Mouse (Mus musculus) kidney, postnatal 25 days (tissue): ENCODE measurements around the gene Ighmbp2.

Experiments used
- DNase-seq, 2 experiments: peaks; one replicate each; pipeline ENCODE4 v3.0.0; 2021; ENCODE audit warnings: mixed read lengths in 2 of 2

Gene Ighmbp2

DNA sequence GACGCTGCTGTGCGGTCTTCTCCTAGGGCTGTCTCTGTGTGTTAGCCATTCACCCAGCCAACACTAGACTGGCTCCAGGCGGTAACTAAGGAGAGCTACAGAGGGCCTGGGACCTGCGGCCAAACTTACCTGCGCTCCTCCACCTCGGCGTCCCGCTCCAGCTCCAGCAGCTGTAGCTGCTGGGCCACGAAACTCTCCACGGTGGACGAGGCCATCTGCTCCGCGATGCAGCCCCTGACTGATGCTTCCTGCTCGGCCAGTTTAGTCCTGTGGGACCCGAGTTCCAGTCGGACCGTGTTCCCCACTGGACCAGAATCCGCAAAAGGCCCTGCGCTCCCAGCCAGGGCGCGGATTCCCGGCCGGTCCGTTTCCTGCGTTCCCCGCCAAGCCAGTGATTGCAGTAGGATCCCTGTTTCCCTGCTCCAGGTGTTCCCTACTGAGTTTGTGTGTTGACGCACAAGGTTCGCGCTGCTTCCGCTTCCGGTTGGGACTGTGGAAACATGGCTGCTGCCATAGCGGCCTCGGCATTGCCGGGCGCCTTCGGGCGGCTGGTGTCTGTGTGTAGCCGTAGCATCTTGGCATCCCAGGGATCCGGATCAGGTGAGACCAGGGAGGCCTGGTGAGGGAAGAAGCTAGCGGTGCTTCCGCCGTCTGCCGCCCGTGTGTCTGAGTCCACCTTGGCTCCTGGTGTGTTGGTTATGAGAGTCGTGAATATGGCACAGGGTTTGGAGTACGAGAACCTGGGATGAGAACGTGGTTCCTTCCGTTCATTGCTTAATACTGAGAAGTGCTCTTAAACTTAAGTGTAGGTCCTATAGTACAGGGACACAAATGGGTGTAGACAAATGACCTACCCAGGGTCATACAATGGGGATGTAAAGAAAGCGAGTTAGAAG lies at the start of gene Ighmbp2, which contains the start of gene Mrpl21:
Ighmbp2 (minus strand) TSS at position 446 of the 896 bp plus-strand sequence.
Mrpl21 (plus strand) TSS at position 330 of the 896 bp plus-strand sequence.
- DNase-seq = peak; percentile 91 to 94

DNA sequence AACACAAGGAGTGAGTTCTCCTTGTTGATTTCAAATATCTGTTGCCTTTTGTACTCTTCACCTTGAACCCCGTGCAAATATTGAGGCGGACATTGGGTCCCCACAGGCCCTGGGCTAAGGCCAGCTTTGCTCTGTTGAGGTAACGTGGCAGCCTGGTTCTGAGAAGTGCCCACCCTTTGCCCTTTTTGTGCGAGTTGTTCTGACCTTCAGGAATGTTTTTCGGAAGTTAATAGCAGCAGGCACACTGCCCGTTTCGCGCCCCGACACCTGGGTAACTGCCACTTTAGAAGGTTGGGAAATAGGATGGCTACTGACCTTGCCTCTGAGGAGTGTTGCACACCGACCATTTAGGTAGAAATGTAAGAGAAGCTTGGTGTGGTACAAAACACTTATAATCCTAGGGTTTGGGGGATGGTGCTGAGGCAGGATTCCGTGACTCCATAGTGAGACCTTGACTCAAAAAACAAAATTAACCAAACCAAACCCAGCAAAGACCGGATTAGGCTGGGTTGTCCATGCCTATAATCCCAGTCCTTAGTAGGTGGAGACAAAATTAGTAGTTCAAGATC lies 43.7 kb upstream of the Ighmbp2 start:
- peak; percentile 77 to 89 for DNase-seq

DNA sequence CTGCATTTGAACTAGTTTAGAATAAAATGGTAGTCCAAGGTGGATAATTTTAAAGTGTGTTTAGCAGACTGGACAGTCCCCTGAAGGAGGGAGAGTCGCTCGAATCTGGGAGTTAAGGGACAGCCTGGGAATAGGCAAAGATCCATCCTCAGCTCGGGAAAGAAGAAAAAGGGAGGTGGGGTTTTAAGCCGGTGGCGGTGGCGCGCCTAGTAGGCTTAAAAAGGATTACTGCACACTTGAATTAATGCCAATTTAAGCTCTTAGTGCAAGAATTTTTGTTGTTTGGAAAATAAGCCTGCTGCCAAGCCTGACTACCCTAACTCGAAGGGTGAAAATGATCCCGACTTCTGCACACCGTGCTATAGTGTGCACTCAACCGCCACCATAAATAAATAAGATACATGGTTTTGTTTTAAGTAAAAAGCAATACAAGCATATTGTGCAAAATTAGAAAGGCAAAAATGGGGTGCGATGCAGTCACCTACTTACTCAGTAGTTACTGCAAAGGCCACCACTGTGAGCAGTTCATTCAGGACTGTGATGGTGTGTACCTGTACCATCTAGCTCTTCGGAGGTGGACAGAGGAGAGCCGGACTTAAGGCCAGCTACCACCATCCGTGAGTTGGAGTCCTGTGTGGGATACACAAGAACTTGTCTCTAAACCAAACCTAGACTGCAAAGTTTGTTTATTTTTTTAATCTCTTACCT lies 43.1 kb upstream of the Ighmbp2 start:
- DNase-seq = peak; percentile 34 to 48

DNA sequence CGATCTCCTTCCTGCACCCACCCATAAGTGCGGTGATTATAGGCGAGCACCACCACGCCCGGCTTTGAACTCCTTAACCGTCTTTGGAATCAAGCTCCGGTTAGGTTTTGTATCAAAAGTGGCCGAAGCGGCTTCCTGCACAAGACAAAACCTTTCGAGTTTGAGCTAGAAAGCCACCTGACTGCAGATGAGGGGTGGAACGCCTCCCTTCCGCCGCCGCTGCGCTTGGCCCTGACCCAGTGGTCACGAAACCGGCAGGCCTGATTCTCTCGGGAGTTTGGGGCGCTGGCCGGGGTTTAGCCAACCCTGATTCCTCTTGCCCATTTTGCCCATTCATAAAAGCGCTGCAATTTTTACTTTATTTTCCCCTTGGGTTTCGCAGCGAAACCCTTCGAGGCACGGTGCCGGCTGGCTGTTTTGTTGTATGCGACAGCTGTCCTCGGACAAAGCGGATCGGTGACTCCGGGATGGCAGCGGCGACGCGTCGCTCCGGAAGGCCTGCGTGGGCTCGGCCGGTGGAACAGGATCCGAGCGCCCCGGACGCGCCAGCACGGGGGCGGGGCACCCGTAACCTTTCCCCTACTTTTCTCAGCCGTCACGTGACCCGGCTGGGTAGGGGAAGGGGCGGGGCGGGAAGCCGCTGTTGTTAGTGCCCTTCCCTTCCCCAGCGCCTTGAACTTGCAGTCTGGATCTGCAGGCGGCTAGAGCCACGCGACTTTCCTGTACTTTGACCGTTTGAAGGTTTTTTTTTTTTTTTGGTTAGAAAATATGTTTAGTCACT lies 42.3 kb upstream of the Ighmbp2 start:
- DNase-seq = peak; percentile 97

DNA sequence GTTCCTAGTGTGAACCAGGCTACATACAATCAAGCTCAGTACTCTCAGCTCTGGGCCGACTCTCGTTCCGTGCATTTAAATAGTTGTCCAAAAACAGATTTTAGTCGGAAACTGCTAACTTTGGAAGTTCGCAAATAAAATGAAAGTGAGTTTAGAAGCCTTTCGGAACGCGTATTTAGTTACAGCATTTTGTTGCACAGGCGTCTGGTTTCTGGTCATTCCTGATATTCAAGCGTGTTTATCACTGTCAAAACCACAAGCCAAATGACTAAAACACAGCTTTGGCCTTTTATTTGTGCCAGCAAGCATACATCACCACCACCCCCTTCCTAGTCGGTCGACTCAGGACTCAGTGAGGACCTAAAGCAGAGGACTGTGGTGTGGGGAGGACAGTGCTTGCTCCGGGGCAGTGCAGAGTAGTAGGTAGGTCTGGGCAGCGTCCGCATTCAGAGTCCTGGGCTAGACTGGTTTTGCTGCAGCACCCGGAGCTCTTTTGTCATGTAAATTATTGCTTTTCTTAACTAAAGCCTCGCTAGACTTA lies 41.5 kb upstream of the Ighmbp2 start:
- peak in 1 of 2 experiments; percentile 48 for DNase-seq

DNA sequence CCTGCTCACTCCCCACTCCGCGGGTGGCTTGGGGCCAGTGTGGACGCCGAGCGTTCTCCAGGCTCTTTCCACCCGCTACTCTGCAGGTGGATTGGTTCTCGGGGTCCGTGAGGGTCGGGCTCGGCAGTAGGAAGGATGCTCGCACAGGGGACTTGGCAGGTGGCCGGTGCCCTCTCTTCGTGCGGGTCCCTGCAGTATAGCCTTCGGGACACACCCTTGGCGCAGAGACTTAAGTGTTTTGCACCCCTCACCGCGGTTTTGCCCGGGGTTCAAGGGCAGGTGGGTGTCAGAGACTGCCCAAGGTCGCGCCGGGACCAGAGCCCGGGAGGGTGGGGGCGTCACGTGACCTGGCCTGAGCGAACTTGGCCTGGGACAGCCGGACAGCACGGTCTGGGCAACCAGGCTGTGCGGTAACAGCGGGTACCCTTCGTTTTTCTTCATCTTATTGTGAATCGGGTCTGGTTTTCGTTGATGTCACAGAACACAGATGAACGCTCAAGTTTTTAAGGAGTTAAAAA lies 41.0 kb upstream of the Ighmbp2 start:
- DNase-seq = peak; percentile 93 to 96

DNA sequence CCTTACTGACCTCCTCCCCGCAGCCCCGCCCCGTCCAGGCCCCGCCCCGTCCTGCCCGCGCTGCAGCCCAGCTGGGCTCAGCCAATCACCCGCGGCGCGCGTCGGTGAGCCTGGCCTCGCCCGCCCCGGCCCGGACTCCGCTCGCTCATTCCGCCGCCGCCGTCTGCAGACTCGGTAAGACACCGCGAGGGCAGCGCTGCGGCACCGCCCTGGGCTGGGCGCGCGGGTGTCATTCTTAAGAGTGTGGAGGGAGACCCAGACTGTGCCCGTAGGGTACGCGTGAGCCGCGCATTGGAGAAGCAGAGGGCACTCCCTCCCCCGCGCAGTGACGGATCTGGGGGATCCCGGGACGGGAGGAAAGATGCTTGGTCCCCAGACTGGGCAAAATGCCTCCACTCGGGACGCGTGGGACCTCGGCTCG lies 40.4 kb upstream of the Ighmbp2 start:
- peak; percentile 92 to 97 for DNase-seq

DNA sequence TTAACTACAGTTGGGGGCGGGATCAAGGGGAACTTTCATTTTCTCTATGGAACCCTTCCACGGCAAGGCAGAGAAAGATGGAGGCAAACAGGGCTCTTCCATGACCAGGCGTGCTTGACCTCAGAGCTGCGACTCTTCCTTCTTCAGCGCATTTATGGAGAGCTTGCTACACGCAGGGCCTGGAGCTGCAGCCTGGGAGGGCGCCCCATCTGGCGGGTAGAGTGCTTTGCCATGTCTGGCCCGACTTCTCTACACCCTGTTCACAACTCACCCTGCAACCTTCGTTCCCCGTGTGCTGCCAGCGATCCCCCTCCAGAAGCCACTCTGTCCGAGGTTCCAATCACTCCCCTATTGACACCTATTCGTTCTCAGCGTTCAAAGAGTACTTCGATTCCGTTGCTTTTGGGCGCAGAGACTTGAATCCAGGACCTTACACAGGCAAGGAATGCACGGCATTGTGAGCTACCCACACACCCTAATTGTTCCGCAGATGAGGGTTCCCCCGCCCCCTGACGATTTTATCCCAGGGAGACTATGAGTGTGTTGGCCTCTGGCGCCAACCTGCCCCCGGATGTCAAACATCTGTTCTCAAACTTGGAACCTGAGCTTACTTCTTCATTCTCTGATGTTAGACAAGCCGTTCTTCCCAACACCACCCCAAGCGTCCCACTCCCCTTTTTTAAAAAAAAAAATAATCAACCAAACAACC lies 39.6 kb upstream of the Ighmbp2 start, which contains the start of gene Cpt1a:
Cpt1a (plus strand) TSS at position 74 of the 709 bp plus-strand sequence.
- DNase-seq = peak; percentile 56 to 78

DNA sequence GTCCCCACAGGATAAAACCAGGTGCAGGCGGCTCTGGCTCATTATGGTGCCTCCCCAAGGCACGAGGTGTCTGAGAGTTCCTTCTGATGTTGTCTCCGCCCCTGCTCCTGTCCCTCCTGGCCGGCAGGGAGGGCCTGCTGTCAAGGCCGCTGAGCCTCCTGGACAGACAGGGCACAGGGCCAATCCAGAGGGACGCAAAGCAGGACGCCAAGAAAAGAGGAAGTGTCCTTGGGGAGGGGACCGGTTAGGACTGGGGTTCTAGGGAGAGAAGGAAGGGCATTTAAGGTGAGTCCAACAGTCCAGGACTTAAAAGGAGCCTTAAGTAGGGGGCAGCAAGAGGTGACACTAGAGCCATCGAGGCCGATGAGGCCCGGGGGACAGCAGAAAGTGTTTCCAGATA lies 38.8 kb upstream of the Ighmbp2 start:
- DNase-seq = peak; percentile 90 to 96

DNA sequence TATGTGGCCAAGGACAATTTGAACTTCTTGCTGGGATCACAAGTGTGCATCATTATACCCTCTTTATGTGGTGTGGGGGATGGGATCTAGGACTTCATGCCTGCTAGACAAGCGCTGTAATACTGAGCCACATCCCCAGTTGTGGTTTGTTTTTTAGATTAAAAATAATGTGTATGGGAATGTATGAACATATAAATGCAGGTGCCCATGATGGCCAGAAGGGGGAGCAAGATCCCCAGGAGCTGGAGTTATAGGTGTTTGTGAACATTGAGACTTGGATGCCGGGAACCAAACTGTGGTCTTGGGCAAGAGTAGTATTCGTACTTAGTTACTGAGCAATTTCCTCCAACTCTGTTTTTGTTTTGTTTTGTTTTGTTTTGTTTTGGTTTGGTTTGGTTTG lies 38.0 kb upstream of the Ighmbp2 start:
- DNase-seq = no peak

DNA sequence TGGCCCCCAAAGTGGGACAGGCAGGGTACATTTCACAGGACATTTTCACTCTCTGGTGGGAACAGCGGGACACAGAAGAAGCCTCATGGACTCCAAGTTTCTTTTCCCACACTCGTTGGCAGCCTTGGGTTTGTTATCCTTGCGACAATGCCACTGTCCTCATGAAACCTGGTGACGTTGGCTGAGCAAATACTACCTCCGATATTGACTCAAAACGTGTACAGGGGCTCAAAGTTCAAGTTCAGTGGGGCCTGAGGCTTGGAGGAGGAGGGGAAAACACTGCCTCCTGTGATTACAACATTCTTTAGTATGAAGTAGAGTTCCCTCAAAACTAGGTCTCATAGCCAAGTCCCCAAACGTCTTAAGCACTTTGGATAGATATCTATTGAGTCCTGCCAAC lies 37.3 kb upstream of the Ighmbp2 start:
- no peak for DNase-seq

DNA sequence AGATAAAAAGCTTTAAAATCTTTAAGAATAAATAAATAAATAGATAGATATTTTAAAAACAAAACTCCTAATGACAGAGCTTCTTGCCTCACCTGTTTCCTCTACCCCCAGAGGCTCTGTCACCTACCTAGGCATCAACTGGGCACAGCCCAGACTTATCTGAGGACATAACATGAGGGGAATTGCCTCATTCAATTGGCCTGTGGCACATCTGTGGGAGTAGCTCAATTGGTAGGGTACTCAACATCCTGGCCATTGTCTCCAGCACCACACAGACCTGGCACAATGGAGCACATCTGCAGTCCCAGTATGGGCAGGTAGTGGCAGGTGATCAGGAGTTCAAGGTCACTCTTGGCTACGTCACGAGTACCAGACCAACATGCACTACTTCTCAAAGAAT lies 36.5 kb upstream of the Ighmbp2 start:
- DNase-seq = no peak

DNA sequence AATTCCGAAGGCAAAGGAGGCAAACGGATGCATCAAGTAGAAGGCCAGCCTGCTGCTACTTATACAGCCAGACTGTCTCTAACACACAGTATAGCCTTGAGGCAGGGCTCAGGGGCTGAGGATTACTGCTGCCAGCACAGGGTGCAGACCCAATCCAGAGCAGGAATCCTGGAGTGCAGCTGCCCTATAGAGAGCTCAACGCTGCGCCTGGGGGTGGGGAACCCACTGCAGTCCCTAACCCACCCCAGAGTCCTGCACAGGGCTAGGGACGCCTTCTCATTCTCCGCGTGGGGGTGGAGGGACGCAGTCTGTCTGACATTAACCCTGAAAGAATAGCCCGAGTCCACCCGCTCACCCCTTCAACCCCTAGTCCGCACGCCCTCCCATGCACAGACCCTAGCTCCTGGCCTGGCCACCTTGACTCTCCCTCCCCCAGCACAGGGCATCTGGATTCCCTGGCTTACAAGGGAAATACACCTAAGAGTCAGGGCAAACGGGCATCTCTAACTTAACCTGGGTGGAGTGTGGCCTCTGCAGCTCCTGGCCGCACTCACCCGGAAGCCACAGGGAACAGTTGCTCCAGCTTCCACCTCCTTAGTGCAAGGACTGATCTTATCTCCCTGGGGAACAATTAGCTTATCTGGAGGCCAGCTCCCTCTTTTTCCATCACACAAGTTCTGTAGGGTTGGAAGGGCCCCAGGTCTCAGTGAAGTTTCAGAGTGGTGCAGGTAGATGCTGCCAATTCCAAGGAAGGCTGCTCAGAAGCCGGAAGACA lies 24.5 kb upstream of the Ighmbp2 start:
- no peak for DNase-seq

DNA sequence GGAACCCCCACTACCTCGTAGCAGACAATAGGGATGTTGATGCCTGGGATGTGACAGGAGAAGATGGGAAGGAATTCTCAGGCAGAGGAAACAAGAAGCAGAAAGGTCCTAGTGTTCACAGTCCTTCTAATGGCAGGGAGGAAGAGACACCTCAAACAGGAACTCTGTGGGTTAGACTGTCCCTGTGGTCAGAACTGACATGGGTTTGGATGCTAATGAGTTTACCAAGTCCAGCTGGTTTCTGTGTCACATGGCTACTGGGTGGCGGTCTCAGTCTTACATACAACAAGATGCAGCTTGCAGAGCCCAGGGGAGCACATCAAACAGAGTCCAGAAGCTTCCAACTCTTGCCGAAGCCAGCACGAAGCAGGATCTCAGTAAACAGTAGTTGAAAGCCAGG lies 21.2 kb upstream of the Ighmbp2 start:
- no peak for DNase-seq

DNA sequence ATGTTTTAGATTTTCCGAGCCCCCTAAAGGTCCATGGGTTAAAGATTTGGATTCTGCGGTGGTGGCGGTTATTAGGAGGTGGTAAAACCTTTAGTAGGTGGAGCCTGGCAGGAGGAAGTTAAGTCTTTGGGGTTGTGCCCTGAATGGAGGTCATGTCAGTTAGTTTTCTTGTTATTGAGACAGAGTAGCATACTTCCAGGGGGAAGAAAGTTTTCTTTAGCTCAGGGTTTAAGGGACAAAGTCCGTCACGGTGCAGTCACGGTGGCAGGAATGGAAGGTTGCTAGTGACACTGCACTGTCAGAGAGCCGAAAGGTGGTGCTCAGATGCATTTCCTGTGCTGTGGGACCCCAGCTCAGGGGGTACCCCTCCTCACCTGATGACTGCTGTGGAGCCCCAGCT lies 15.0 kb upstream of the Ighmbp2 start:
- peak in 1 of 2 experiments; percentile 32 for DNase-seq

DNA sequence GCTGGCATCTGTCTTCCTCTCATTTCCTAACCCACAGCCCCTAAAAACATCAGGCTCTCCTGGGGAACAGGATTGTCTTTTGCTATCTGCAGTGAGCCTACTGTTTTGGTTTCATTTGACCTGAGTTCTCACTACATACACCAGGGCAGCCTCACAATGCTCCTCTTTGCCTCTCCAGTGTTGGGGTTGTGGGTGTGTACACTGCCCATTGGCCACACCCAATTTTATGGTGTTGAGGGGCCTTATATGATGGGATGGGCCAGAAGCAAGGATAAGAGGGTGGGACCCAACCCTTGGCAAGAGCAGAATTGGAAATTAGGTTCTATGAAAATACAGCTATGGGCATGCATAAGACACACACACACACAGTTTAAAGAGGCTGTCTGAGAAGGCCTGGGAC lies 14.2 kb upstream of the Ighmbp2 start:
- DNase-seq = no peak

DNA sequence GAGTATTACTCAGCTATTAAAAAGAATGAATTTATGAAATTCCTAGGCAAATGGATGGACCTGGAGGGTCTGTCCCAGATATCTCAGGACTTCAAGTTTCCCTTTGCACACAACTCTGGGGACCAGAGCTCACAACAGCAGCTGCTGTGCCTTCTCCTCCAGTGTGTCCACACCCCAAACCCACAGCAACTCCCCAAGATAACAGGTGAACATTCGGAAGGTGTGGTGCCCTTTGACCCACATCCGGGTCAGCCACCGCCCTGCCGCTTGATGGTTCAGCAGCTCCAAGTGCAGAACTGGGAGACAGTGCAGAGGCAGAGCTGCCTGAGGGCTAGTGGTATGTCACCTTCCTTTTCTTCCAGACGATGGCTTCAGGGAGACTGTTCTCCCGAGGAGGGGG lies 12.4 kb upstream of the Ighmbp2 start:
- no peak for DNase-seq

DNA sequence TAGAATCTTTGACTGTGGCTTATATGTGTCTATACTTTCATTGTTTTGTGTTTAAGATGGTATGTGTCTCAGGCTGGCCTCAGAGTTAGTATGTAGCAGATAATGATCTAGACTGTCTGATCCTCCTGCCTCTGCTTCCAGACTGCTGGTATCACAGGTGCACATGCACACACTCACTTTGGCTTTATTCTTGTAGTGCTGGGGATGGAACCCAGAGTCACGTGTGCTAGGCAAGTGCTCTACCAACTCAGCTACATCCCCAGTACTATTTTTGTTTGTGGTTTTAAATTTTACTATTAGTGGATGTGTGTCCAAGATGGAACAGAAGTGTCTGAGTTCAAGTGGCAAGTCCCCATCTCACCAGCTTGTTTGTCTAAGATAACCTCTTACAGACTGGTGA lies 10.2 kb upstream of the Ighmbp2 start:
- no peak for DNase-seq

DNA sequence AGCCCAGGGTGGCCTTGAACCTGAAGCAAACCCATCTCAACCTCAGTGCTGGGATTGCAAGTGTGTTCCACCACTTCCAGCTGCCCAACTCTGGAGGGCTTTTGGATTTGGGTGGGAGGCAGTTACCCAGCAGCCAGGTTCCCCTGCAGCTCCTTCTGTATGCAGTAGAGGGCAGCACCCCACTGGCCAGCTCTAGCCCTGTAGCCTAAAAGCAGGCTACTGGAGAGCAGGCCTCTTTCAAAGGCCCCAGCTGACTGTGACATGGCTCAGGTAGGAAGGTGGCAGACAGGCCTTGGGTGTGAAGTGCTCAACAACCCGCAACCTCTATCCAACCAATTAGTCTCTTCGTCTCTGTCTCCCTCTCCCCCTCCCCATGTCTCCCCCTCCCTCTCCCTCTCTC lies 9.2 kb upstream of the Ighmbp2 start:
- peak; percentile 72 to 77 for DNase-seq

DNA sequence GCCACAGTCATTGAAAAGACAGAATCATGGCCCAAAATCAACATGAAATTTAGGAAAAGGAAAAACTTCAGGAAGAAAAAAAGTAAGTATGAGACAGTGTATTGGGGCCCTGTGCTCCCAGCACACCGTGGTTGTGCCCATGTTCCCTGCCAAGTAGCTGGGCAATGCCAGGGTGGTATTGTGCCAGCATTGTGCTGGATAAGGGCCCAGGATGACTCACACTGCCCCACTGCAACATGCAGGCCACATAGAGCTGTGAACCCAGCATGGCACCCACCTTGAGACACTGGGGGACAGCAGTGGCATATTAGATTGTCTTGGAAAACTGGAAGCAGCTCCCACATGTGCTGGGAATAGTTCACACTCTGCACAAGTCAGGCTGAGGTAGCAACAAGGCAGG lies 6.2 kb upstream of the Ighmbp2 start:
- no peak for DNase-seq

DNA sequence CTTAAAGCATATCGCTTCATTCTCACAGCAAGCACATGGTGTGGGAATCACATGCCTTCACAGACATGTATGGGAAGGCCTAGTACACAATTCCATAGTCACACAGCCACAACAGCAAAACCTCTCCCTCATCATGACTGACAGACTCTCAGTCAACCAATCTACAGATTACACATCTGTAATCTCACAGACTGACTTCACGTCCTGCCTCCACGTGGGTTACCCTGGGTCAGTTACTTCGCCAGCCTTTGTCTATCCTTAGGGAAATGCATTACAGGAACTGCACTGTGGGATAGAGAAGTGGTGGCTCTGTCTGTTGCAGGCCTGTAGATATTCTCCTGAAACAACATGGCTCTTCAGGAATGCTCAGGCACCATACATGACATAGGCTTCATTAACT lies 931 bp downstream of the Ighmbp2 start:
- DNase-seq = peak in 1 of 2 experiments; percentile 10
